Mouse (Mus musculus) embryonic fibroblast, embryonic 13.5 days (primary cell): ENCODE measurements around the gene Adipoq. TPM values are rescaled to one million over a fixed set of nuclear protein-coding genes. Genes with fewer than 3 reads are reported as not detected.

Experiments used
- H3K27ac ChIP-seq: 2 replicates; pipeline ENCODE4 v1.5.1; 2012; ENCODE audit warnings: low read length, control low read depth, inconsistent platforms; ENCODE audit not compliant: insufficient read depth
- H3K4me1 ChIP-seq: 2 replicates; pipeline ENCODE4 v1.6.1; 2011; ENCODE audit warnings: low read length; ENCODE audit not compliant: control insufficient read depth, insufficient read depth
- H3K4me3 ChIP-seq: 2 replicates; pipeline ENCODE4 v1.5.1; 2011; ENCODE audit warnings: mild to moderate bottlenecking, control low read depth, low read length; ENCODE audit not compliant: insufficient read depth
- CTCF ChIP-seq: IDR thresholded peaks from 2 replicates; pipeline ENCODE4 v1.5.1; 2011; ENCODE audit warnings: mild to moderate bottlenecking, control low read depth, low read length, moderate library complexity, borderline replicate concordance; ENCODE audit not compliant: insufficient read depth
- POLR2A ChIP-seq: IDR thresholded peaks from 2 replicates; pipeline ENCODE4 v1.6.1; 2011; ENCODE audit warnings: low read depth, mild to moderate bottlenecking, control low read depth, low read length, moderate library complexity
- polyA plus RNA-seq: library from polyadenylated mRNA; stranded (reverse); fragments of >200 nt; gene quantifications from 2 replicates; pipeline ENCODE4 v1.2.4, GENCODE M21; 2011; ENCODE audit warnings: low read depth; ENCODE audit not compliant: missing spikeins, insufficient read length

Gene Adipoq
- polyA plus RNA-seq, 1 experiment = not detected

GRCm38 (mm10) chr16:23106121-23106520 is 40.2 kb upstream of the Adipoq start:
- H3K27ac ChIP-seq = no peak overlapping the region
- TF ChIP-seq POLR2A (no peak), CTCF (no peak)
- no peaks in the 10 kb centered on the region for H3K4me1 ChIP-seq
- H3K4me3 ChIP-seq = no peak overlapping the region

- H3K27ac ChIP-seq = peak within 1 kb of the TSS; percentile 99
- peak within 1 kb of the TSS; percentile 98 for H3K4me3 ChIP-seq
- H3K4me1 ChIP-seq = no peaks in the 10 kb centered on the region
- peak; percentile 98 for TF ChIP-seq POLR2A
- TF ChIP-seq CTCF = no peak
These were observed 38.9 kb upstream of the Adipoq start, which contains the start of gene Eif4a2 for GRCm38 (mm10) chr16:23107231-23107942. TSS of gene Eif4a2 (plus strand) at chr16:23107444.

GRCm38 (mm10) chr16:23107946-23108759 is 38.2 kb upstream of the Adipoq start:
- Histone ChIP-seq H3K4me1 (no peaks in the 10 kb centered on the region), H3K27ac (peak overlapping the region; percentile 99), H3K4me3 (peak overlapping the region; percentile 98)
- TF ChIP-seq POLR2A (peak; percentile 71), CTCF (no peak)

- TF ChIP-seq POLR2A (peak; percentile 25; the same call in 1 of the 2 replicates), CTCF (no peak)
- no peaks in the 10 kb centered on the region for H3K4me1 ChIP-seq
- peak overlapping the region; percentile 98 for H3K4me3 ChIP-seq
- peak overlapping the region; percentile 67 for H3K27ac ChIP-seq
These were observed 37.4 kb upstream of the Adipoq start for GRCm38 (mm10) chr16:23108943-23109342.

- Histone ChIP-seq H3K4me1 (no peaks in the 10 kb centered on the region), H3K27ac (peak overlapping the region; percentile 67), H3K4me3 (peak overlapping the region; percentile 98)
- TF ChIP-seq POLR2A (no peak), CTCF (no peak)
These were observed 36.7 kb upstream of the Adipoq start for GRCm38 (mm10) chr16:23109350-23110280.

DNA sequence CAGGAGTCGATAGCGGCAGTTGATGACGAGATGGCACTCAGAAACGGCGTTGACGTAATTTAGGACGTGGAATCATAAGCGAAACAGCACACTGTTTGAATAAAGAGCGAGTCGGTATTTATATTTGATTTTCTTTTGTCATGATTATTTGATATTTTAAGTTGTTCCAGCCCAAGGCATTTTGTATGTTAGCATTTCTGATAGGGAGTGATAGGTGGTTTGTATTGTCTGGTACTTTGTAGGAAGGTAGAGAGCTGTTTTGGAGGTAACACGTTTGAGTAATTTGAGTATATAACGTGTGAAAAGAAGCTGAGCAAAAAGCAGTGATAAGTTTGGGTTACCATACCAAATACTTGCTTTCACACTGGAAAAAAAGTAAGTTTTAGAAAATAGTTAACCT is 34.0 kb upstream of the Adipoq start:
- TF ChIP-seq CTCF (no peak), POLR2A (no peak)
- Histone ChIP-seq H3K4me1 (no peaks in the 10 kb centered on the region), H3K27ac (no peak overlapping the region), H3K4me3 (no peak overlapping the region)

DNA sequence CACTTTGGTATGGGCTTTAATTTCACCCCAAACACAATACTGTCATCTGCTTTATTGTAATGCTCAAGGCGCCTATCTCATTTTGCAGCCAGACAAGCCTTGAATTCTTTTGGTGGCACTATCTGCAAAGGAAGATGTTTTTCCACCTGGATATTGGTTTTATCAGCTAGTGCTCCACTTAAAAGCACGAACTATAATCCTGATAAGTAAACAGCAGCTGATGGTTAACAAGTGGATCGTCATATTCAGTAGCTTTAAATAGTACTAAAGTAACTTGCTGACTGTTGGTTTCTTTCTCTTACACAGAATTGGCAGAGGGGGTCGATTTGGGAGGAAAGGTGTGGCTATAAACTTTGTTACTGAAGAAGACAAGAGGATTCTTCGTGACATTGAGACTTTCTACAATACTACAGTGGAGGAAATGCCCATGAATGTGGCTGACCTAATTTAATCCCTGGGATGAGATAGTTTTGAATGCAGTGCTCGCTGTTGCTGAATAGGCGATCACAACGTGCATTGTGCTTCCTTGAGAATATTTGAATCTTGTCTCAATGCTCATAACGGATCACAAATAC is 33.4 kb upstream of the Adipoq start:
- Histone ChIP-seq H3K4me3 (peak overlapping the region; percentile 15), H3K27ac (no peak overlapping the region), H3K4me1 (no peaks in the 10 kb centered on the region)
- TF ChIP-seq CTCF (no peak), POLR2A (no peak)

DNA sequence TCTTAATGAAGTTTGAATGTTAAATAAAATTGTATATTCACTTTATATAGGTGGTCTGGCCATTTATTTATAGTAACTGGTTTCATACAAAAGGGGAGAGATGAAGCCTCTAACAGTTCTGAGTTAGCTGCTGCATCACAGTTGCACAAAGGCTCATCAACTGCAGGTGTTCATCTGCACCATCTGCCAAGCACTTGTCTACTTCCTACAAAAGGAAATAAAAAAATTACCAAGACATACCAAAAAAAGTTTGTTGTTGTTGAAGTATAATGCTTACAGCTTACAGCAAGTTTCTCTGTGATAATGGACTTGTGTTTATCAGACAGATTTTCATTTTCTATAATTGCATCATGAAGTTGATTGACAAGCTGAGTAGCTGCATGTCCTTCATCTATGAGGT is 32.4 kb upstream of the Adipoq start:
- H3K4me3 ChIP-seq = no peak overlapping the region
- H3K4me1 ChIP-seq = no peaks in the 10 kb centered on the region
- TF ChIP-seq CTCF = no peak
- TF ChIP-seq POLR2A = no peak
- no peak overlapping the region for H3K27ac ChIP-seq
